Mouse (Mus musculus) kidney, embryonic 16.5 days (tissue): ENCODE measurements around the gene Klhl35. TPM values are rescaled to one million over a fixed set of nuclear protein-coding genes. Genes with fewer than 3 reads are reported as not detected.

Source experiments
- ATAC-seq: fragments of 200-750 bp; cut with Nextera tagmentation; 2 replicates; pipeline ENCODE4 v1.8.0; 2017; ENCODE audit warnings: moderate TSS enrichment; ENCODE audit not compliant: low FRiP score, low TSS enrichment
- H3K27ac ChIP-seq: fragments of 300-500 bp; sonication (generic); 2 replicates; pipeline ENCODE4 v1.5.1; 2014; ENCODE audit warnings: low read length
- H3K27me3 ChIP-seq: fragments of 300-500 bp; sonication (generic); 2 replicates; pipeline ENCODE4 v1.6.1; 2014; ENCODE audit warnings: low read length, control low read depth, mixed read lengths; ENCODE audit not compliant: insufficient read depth
- H3K36me3 ChIP-seq: fragments of 300-500 bp; sonication (generic); 2 replicates; pipeline ENCODE4 v1.6.1; 2014; ENCODE audit warnings: low read length, control low read depth, mixed read lengths; ENCODE audit not compliant: insufficient read depth
- H3K4me1 ChIP-seq: fragments of 300-500 bp; sonication (generic); 2 replicates; pipeline ENCODE4 v1.6.1; 2014; ENCODE audit warnings: low read length, control low read depth, mixed read lengths; ENCODE audit not compliant: insufficient read depth
- H3K4me2 ChIP-seq: fragments of 300-500 bp; sonication (generic); replicated peaks from 2 replicates; pipeline ENCODE4 v1.6.1; 2014; ENCODE audit warnings: low read depth, low read length
- H3K4me3 ChIP-seq: fragments of 300-500 bp; sonication (generic); 2 replicates; pipeline ENCODE4 v1.5.1; 2014; ENCODE audit warnings: mild to moderate bottlenecking, low read length
- H3K9ac ChIP-seq: fragments of 300-500 bp; sonication (generic); replicated peaks from 2 replicates; pipeline ENCODE4 v1.6.1; 2014; ENCODE audit warnings: low read length
- H3K9me3 ChIP-seq: fragments of 300-500 bp; sonication (generic); 2 replicates; pipeline ENCODE4 v1.6.1; 2016; ENCODE audit warnings: low read length, control low read depth
- WGBS: fragments of 180-500 bp; shearing (Covaris S2); extraction: QIAGEN DNeasy Blood & Tissue Kit; methylation state at CpG from one replicate; pipeline ENCODE4 v1.1.7; 2014; 5-methylcytosine and 5-hydroxymethylcytosine counted together
- polyA plus RNA-seq: library from polyadenylated mRNA; unstranded; fragments of >200 nt; fragmentation: Nextera tagmentation; extraction: Ambion mirVana; gene quantifications from 2 replicates; pipeline ENCODE4 v1.2.1, GENCODE M21; 2015

The Klhl35 gene
- polyA plus RNA-seq, 1 experiment from 2014 or later = 0.66 TPM

- Histone ChIP-seq H3K4me1 (peaks cover 26% of the 10 kb centered on the region), H3K27ac (peak overlapping the region; percentile 88), H3K4me2 (peak overlapping the region; percentile 64), H3K27me3 (no peaks in the 10 kb centered on the region), H3K4me3 (peak overlapping the region; percentile 51), H3K36me3 (peaks cover 18% of the 10 kb centered on the region), H3K9me3 (peaks cover 3% of the 10 kb centered on the region; the same call in 1 of the 2 replicates), H3K9ac (peak overlapping the region; percentile 75)
- ATAC-seq = peak; percentile 76
- 1% methylated on average over 121 of the region's 145 CpGs for WGBS
Observed at GRCm38 (mm10) chr7:99468283-99469132, 2.7 kb downstream of the Klhl35 start.

DNA sequence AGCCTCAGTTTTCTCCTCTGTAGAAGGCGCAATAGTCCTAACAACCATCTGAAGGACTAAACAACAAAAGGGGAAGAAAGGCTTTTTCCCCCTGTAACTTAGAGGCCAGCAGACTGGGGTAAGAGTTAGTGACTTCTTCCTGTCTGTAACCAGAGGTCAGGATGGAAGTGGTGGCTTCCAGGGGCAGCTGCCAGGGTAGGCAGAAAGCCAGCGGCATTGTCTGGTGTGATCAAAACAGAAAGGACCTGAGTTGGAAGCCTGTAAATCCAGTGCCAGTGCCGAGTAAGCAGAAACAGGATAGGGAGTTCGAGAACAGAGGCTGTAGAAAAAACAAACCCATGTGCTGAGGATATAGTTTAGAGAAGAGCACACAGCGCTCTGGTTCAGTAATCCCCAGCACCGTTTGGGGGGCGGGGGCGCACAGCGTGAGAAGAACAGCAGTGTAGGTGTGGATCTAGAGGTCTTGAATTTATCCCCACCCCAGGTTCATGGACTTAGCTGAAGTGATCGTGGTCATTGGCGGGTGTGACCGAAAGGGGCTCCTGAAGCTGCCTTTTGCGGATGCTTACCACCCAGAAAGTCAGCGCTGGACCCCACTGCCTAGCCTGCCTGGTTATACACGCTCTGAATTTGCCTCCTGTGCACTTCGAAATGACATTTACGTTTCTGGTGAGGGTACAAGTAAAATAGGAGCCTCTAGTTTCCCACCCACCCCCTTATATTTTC is 4.0 kb downstream of the Klhl35 start:
- Histone ChIP-seq H3K4me3 (no peak overlapping the region), H3K4me1 (peaks cover 26% of the 10 kb centered on the region), H3K9me3 (no peaks in the 10 kb centered on the region), H3K9ac (0 out of 2 replicates have a peak overlapping the region, but pooled peaks have one; percentile 9), H3K4me2 (no peak overlapping the region), H3K27me3 (no peaks in the 10 kb centered on the region), H3K27ac (peak overlapping the region; percentile 88; the same call in 1 of the 2 replicates), H3K36me3 (peaks cover 25% of the 10 kb centered on the region)
- ATAC-seq = no peak
- WGBS = 67% methylated on average over 17 of the region's 17 CpGs

GRCm38 (mm10) chr7:99471578-99471977 is 5.8 kb downstream of the Klhl35 start:
- ATAC-seq = no peak
- Histone ChIP-seq H3K4me3 (no peak overlapping the region), H3K36me3 (peaks cover 31% of the 10 kb centered on the region), H3K4me1 (peaks cover 16% of the 10 kb centered on the region), H3K4me2 (no peak overlapping the region), H3K27ac (no peak overlapping the region), H3K27me3 (no peaks in the 10 kb centered on the region), H3K9me3 (no peaks in the 10 kb centered on the region), H3K9ac (no peak overlapping the region)
- 65% methylated on average over 18 of the region's 18 CpGs for WGBS

DNA sequence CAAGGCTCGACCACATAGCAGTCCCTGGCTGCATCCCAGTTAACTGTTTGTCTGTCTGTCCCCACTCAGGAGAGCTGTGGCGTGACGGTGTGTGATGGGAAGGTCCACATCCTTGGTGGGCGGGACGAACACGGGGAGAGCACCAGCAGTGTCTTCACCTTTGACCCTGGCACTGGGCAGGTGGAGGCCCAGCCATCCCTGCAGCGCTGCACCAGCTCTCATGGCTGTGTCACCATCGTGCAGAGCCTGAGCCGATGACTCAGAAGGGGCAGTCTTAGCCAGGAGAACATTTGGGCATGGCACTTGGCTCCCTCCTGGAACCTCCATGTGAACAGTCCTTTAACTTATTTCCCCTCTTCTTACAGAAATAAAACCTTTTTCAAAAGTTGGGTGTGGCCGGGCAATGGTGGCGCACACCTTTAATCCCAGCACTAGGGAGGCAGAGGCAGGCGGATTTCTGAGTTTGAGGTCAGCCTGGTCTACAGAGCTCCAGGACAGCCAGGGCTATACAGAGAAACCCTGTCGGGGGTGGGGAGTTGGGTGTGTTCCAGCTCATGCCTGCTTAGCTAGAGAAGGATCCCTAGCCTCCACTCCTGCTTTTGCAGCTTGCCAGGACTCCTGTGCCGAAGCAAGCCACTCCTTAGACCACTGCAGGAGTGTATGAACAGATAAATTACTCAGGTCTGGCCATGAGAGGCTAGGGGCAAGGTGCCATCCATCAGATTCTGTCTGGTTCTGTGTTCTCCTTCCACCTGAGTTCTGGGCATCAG is 8.0 kb downstream of the Klhl35 start:
- Histone ChIP-seq H3K4me2 (no peak overlapping the region), H3K4me1 (peaks cover 14% of the 10 kb centered on the region; the same call in 1 of the 2 replicates), H3K9ac (no peak overlapping the region), H3K4me3 (no peak overlapping the region), H3K9me3 (no peaks in the 10 kb centered on the region), H3K36me3 (peaks cover 53% of the 10 kb centered on the region), H3K27ac (no peak overlapping the region), H3K27me3 (no peaks in the 10 kb centered on the region)
- WGBS = 80% methylated on average over 14 of the region's 14 CpGs
- ATAC-seq = no peak

GRCm38 (mm10) chr7:99474836-99475561 is 9.2 kb downstream of the Klhl35 start:
- 0 out of 2 replicates have a peak, but pooled peaks have one; percentile 19 for ATAC-seq
- Histone ChIP-seq H3K4me3 (no peak overlapping the region), H3K27ac (peak overlapping the region; percentile 29; the same call in 1 of the 2 replicates), H3K4me1 (peaks cover 11% of the 10 kb centered on the region; the same call in 1 of the 2 replicates), H3K9ac (0 out of 2 replicates have a peak overlapping the region, but pooled peaks have one; percentile 2), H3K9me3 (no peaks in the 10 kb centered on the region), H3K27me3 (no peaks in the 10 kb centered on the region), H3K4me2 (no peak overlapping the region), H3K36me3 (peaks cover 65% of the 10 kb centered on the region)
- WGBS = 63% methylated on average over 12 of the region's 12 CpGs

DNA sequence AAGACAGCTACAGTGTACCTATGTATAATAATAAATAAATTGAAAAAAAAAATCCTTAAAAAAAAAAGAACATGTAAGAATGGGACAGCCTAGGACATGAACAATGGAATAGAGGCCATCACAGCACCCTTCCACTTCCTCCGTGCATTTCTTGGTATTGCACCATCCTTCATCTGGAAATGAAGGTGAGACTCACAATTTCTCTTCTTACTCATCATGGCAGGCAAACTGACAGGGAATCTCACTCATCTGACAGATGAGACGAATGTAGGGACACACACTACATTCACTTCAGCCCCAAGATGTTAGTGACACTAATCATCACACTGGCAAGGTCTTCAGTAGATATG is 9.7 kb downstream of the Klhl35 start:
- Histone ChIP-seq H3K4me3 (no peak overlapping the region), H3K36me3 (peaks cover 71% of the 10 kb centered on the region), H3K27ac (no peak overlapping the region), H3K9ac (no peak overlapping the region), H3K4me2 (no peak overlapping the region), H3K4me1 (peaks cover 16% of the 10 kb centered on the region), H3K9me3 (no peaks in the 10 kb centered on the region), H3K27me3 (no peaks in the 10 kb centered on the region)
- 87% methylated on average over 2 of the region's 2 CpGs for WGBS
- ATAC-seq = no peak

GRCm38 (mm10) chr7:99476558-99477114 is 10.8 kb downstream of the Klhl35 start:
- Histone ChIP-seq H3K4me2 (no peak overlapping the region), H3K27ac (no peak overlapping the region), H3K4me1 (peaks cover 27% of the 10 kb centered on the region), H3K4me3 (no peak overlapping the region), H3K9ac (no peak overlapping the region), H3K9me3 (no peaks in the 10 kb centered on the region), H3K36me3 (peaks cover 78% of the 10 kb centered on the region), H3K27me3 (no peaks in the 10 kb centered on the region)
- no peak for ATAC-seq
- WGBS = 36% methylated on average over 3 of the region's 3 CpGs

GRCm38 (mm10) chr7:99477235-99477634 is 11.4 kb downstream of the Klhl35 start:
- Histone ChIP-seq H3K4me1 (peaks cover 33% of the 10 kb centered on the region), H3K36me3 (peaks cover 80% of the 10 kb centered on the region), H3K9ac (no peak overlapping the region), H3K27ac (no peak overlapping the region), H3K9me3 (no peaks in the 10 kb centered on the region), H3K4me3 (no peak overlapping the region), H3K27me3 (no peaks in the 10 kb centered on the region), H3K4me2 (no peak overlapping the region)
- WGBS = 90% methylated on average over 5 of the region's 5 CpGs
- ATAC-seq = no peak

GRCm38 (mm10) chr7:99482637-99483036 is 16.8 kb downstream of the Klhl35 start:
- Histone ChIP-seq H3K36me3 (peaks cover 47% of the 10 kb centered on the region), H3K4me1 (peaks cover 35% of the 10 kb centered on the region), H3K9ac (peak overlapping the region; percentile 94), H3K4me2 (peak overlapping the region; percentile 87), H3K27me3 (0 out of 2 replicates have a peak, but pooled peaks cover 3% of the 10 kb centered on the region), H3K4me3 (peak overlapping the region; percentile 85), H3K27ac (peak overlapping the region; percentile 82), H3K9me3 (no peaks in the 10 kb centered on the region)
- WGBS = 1% methylated on average over 6 of the region's 6 CpGs
- ATAC-seq = no peak
